Mouse (Mus musculus) embryonic facial prominence, embryonic 14.5 days (tissue): ENCODE data around the gene Shc3. TPM values are rescaled to one million over a fixed set of nuclear protein-coding genes. Genes with fewer than 3 reads are reported as not detected.

Source experiments
- ATAC-seq: fragments of 200-750 bp; cut with Nextera tagmentation; 2 replicates; pipeline ENCODE4 v1.8.0; 2017; ENCODE audit warnings: low read depth, moderate number of reproducible peaks, moderate TSS enrichment
- DNase-seq: peaks from one replicate; pipeline ENCODE4 v3.0.0-alpha.2; 2015; ENCODE audit warnings: low spot score
- H3K27ac ChIP-seq: fragments of 300-500 bp; sonication (generic); replicated peaks from 2 replicates; pipeline ENCODE4 v1.5.1; 2014; ENCODE audit warnings: low read depth, mild to moderate bottlenecking, low read length, moderate library complexity
- H3K27me3 ChIP-seq: fragments of 300-500 bp; sonication (generic); replicated peaks from 2 replicates; pipeline ENCODE4 v1.6.1; 2014; ENCODE audit warnings: low read length; ENCODE audit not compliant: control insufficient read depth, insufficient read depth
- H3K36me3 ChIP-seq: fragments of 300-500 bp; sonication (generic); 2 replicates; pipeline ENCODE4 v1.6.1; 2014; ENCODE audit warnings: low read length, mixed read lengths; ENCODE audit not compliant: control insufficient read depth, insufficient read depth
- H3K4me1 ChIP-seq: fragments of 300-500 bp; sonication (generic); 2 replicates; pipeline ENCODE4 v1.6.1; 2014; ENCODE audit warnings: antibody characterized with exemption, low read length; ENCODE audit not compliant: control insufficient read depth, insufficient read depth
- H3K4me2 ChIP-seq: fragments of 300-500 bp; sonication (generic); 2 replicates; pipeline ENCODE4 v1.6.1; 2014; ENCODE audit warnings: low read depth, mild to moderate bottlenecking, low read length, moderate library complexity, mixed read lengths
- H3K4me3 ChIP-seq: fragments of 300-500 bp; sonication (generic); 2 replicates; pipeline ENCODE4 v1.5.1; 2014; ENCODE audit warnings: low read depth, mild to moderate bottlenecking, low read length
- H3K9ac ChIP-seq: fragments of 300-500 bp; sonication (generic); 2 replicates; pipeline ENCODE4 v1.6.1; 2014; ENCODE audit warnings: low read depth, mild to moderate bottlenecking, low read length, moderate library complexity, mixed read lengths
- H3K9me3 ChIP-seq: fragments of 300-500 bp; sonication (generic); 2 replicates; pipeline ENCODE4 v1.6.1; 2016; ENCODE audit warnings: low read length; ENCODE audit not compliant: control insufficient read depth
- WGBS: fragments of 180-500 bp; shearing (Covaris S2); extraction: QIAGEN DNeasy Blood & Tissue Kit; methylation state at CpG from one replicate; pipeline ENCODE4 v1.1.7; 2014; 5-methylcytosine and 5-hydroxymethylcytosine counted together
- polyA plus RNA-seq: library from polyadenylated mRNA; unstranded; fragments of >200 nt; fragmentation: Nextera tagmentation; extraction: Ambion mirVana; gene quantifications from 2 replicates; pipeline ENCODE4 v1.2.1, GENCODE M21; 2014

The Shc3 gene
- polyA plus RNA-seq, 1 experiment from 2014 or later = 1.3 TPM

- DNase-seq (no peak), ATAC-seq (no peak)
- Histone ChIP-seq H3K27me3 (no peaks in the 10 kb centered on the region), H3K9me3 (no peaks in the 10 kb centered on the region), H3K27ac (no peak overlapping the region), H3K4me2 (no peak overlapping the region), H3K4me3 (no peak overlapping the region), H3K9ac (no peak overlapping the region), H3K4me1 (0 out of 2 replicates have a peak, but pooled peaks cover 3% of the 10 kb centered on the region), H3K36me3 (no peaks in the 10 kb centered on the region)
- WGBS = 87% methylated on average over 7 of the region's 7 CpGs
These were observed 40.0 kb upstream of the Shc3 start for GRCm38 (mm10) chr13:51609231-51609630.

DNA sequence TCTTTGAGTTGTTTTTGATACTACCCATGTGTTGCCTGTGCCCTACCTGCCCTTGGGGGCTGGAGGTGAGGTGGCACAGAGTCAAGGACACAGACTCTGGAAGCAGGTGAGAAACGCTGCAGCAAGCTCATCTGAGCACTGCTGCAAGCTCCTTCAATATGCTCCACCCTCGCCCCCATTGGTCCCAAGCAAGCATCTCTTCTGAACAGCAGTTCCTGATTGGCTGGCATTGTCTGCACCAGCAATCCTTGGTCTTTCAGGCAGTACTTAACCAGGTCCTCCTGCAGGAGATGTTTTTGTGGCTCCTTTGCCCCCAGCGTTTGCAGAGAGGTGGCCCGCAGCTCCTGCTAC is 34.6 kb upstream of the Shc3 start:
- H3K4me1 ChIP-seq = 0 out of 2 replicates have a peak, but pooled peaks cover 4% of the 10 kb centered on the region
- H3K27me3 ChIP-seq = no peaks in the 10 kb centered on the region
- peak overlapping the region; percentile 32 for H3K9ac ChIP-seq
- DNase-seq = no peak
- ATAC-seq = no peak
- no peak overlapping the region for H3K4me3 ChIP-seq
- 30% methylated on average over 4 of the region's 4 CpGs for WGBS
- H3K9me3 ChIP-seq = no peaks in the 10 kb centered on the region
- no peaks in the 10 kb centered on the region for H3K36me3 ChIP-seq
- H3K4me2 ChIP-seq = peak overlapping the region; percentile 52
- no peak overlapping the region; the same call in 1 of the 2 replicates for H3K27ac ChIP-seq

DNA sequence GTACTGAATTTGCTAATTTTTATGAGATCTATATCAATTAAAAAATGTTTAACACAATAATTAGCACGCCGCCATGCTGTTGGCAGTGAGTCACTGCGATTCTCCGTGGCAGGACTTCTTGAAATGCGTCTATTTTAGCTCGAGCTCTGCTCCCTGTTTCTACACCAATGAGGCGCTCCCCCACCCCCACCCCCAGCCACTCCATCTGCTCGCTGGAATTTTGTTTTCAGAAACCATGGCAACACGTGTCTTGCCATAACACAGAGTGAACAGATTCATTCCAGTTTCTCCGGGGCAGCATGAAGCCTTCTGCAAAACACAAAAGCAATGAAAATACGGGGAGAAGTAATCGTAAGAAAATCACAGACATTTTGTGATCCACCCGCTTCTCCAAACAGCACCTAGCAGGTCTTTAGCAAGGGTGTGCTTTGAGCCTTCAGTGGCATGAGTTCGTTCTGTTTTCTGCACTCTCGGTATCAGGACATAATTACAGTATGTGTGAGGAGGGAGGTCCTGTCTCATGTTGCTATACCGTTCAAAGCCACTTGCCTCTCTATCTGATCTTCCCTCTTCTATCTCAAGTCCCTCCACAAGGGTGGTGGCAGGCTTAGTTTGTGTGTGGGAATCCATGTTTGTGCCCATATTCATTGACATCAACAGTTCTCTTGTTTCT is 34.1 kb upstream of the Shc3 start:
- 0 out of 2 replicates have a peak, but pooled peaks cover 4% of the 10 kb centered on the region for H3K4me1 ChIP-seq
- 11% methylated on average over 16 of the region's 16 CpGs for WGBS
- H3K9me3 ChIP-seq = no peaks in the 10 kb centered on the region
- peak; percentile 83 for ATAC-seq
- H3K36me3 ChIP-seq = no peaks in the 10 kb centered on the region
- peak overlapping the region; percentile 23 for H3K4me3 ChIP-seq
- H3K27me3 ChIP-seq = no peaks in the 10 kb centered on the region
- DNase-seq = peak; percentile 91
- H3K9ac ChIP-seq = peak overlapping the region; percentile 32
- no peak overlapping the region; the same call in 1 of the 2 replicates for H3K27ac ChIP-seq
- H3K4me2 ChIP-seq = peak overlapping the region; percentile 52

DNA sequence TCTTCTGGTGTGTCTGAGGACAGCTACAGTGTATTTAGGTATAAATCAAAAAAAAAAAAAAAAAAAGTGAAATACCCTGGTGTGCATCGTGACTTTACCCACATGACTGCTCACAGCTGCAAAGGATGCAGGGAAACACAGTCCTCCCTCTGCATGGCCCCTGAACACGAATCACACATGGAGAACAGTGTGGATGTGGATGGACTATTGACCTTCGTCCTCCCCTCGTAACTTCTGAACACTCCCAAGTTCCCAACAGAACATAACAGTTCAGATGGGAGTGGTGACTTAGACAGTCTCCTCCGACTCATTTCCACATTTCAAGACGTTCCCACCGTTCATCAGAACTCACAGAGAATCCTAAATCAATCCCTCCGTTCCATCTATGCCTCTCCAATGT is 33.5 kb upstream of the Shc3 start:
- Histone ChIP-seq H3K4me3 (no peak overlapping the region), H3K9me3 (no peaks in the 10 kb centered on the region), H3K27me3 (no peaks in the 10 kb centered on the region), H3K4me2 (peak overlapping the region; percentile 52), H3K36me3 (no peaks in the 10 kb centered on the region), H3K4me1 (0 out of 2 replicates have a peak, but pooled peaks cover 4% of the 10 kb centered on the region), H3K27ac (no peak overlapping the region), H3K9ac (no peak overlapping the region)
- 64% methylated on average over 8 of the region's 8 CpGs for WGBS
- DNase-seq (no peak), ATAC-seq (no peak)

DNA sequence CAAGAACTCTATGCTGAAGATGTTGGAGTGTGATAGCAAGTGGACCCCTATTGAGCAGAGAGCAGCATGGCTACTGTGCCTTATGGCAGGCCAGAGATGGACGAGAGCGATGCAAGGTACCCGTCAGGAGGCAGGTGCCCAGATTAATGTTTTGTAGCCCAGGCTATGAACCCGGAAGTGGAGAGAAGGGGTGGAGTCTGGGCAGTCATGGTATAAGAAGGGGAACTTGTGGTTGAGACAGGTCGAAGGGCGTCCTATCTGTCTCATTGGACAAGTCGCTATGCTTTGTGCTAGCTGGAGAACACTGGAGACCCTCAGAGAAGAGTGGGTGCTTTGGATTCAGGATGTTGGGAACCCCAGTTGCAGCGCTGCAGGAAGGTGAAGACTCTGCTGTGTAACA is 30.9 kb upstream of the Shc3 start:
- no peaks in the 10 kb centered on the region for H3K9me3 ChIP-seq
- WGBS = 93% methylated on average over 8 of the region's 8 CpGs
- H3K27me3 ChIP-seq = peaks cover 4% of the 10 kb centered on the region; the same call in 1 of the 2 replicates
- H3K9ac ChIP-seq = no peak overlapping the region
- ATAC-seq = no peak
- DNase-seq = no peak
- H3K36me3 ChIP-seq = no peaks in the 10 kb centered on the region
- no peak overlapping the region for H3K4me2 ChIP-seq
- H3K4me3 ChIP-seq = no peak overlapping the region
- 0 out of 2 replicates have a peak, but pooled peaks cover 8% of the 10 kb centered on the region for H3K4me1 ChIP-seq
- H3K27ac ChIP-seq = no peak overlapping the region

GRCm38 (mm10) chr13:51598063-51598462 is 28.8 kb upstream of the Shc3 start:
- Histone ChIP-seq H3K9me3 (no peaks in the 10 kb centered on the region), H3K4me3 (no peak overlapping the region), H3K36me3 (no peaks in the 10 kb centered on the region), H3K9ac (no peak overlapping the region), H3K27ac (no peak overlapping the region), H3K27me3 (peaks cover 6% of the 10 kb centered on the region; the same call in 1 of the 2 replicates), H3K4me2 (no peak overlapping the region), H3K4me1 (0 out of 2 replicates have a peak, but pooled peaks cover 8% of the 10 kb centered on the region)
- DNase-seq (no peak), ATAC-seq (no peak)
- WGBS = 63% methylated on average over 2 of the region's 2 CpGs

DNA sequence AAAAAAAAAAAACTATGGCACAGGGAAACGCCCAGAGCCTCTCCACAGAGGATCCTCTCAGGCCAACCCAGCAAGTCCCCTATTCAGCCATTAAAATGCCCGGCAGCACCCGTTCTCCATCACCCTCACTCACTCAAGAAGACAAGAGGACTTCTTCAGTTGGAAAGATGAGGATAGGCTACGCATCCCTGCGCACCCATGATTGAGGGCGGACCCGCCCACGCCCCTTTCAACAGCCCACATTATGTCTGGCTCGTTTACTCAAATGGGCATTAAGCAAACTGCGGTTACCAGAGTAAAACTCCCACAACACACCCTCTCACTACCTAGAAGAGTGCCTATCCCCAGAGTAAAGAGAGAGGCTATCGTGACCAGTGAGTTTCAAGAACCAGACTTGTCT is 26.2 kb upstream of the Shc3 start:
- 47% methylated on average over 11 of the region's 11 CpGs for WGBS
- DNase-seq (no peak), ATAC-seq (peak; percentile 12; the same call in 1 of the 2 replicates)
- Histone ChIP-seq H3K36me3 (no peaks in the 10 kb centered on the region), H3K9me3 (no peaks in the 10 kb centered on the region), H3K27me3 (peaks cover 6% of the 10 kb centered on the region; the same call in 1 of the 2 replicates), H3K4me1 (0 out of 2 replicates have a peak, but pooled peaks cover 4% of the 10 kb centered on the region), H3K9ac (no peak overlapping the region; the same call in 1 of the 2 replicates), H3K27ac (no peak overlapping the region), H3K4me2 (peak overlapping the region; percentile 92), H3K4me3 (peak overlapping the region; percentile 40; the same call in 1 of the 2 replicates)

GRCm38 (mm10) chr13:51594656-51595311 is 25.6 kb upstream of the Shc3 start:
- Histone ChIP-seq H3K9me3 (no peaks in the 10 kb centered on the region), H3K27me3 (peaks cover 6% of the 10 kb centered on the region; the same call in 1 of the 2 replicates), H3K36me3 (no peaks in the 10 kb centered on the region), H3K4me3 (peak overlapping the region; percentile 40), H3K4me1 (0 out of 2 replicates have a peak, but pooled peaks cover 4% of the 10 kb centered on the region), H3K9ac (peak overlapping the region; percentile 41), H3K27ac (no peak overlapping the region), H3K4me2 (peak overlapping the region; percentile 92)
- peak; percentile 76 for DNase-seq
- 1% methylated on average over 36 of the region's 36 CpGs for WGBS
- ATAC-seq = peak; percentile 86
